Comparison of ENCODE assay signal across 8 mouse cellular contexts in the genomic region with DNA sequence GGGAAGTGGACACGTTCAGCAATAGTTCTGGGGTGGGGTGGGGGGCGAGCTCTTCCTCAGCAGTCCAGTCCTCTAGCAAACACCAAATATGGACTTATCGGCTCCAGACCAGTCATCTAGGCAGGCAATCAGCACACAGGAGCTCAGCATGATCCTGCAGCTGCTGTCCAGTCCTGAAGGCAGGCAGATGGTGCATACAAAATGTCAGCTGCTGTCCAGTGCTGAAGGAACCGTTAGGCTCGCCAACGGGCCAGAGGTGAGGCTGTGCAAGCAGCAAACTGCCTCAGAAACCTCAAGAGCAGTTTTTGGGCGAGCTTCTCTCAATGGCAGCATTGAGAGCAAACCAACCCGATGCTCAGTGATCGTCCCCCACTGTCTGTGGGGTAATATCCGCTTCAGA.
A peak's percentile ranks its signal among the peaks of the same experiment; 100 is the strongest.
DNase-seq lines count a peak whose midpoint lies in the region; ATAC-seq lines count a peak whose summit lies in the region.

No protein-coding gene starts in this region.

- no peak for ATAC-seq in cerebellum, adult (ENCODE audit: insufficient number of reproducible peaks, low FRiP score, low TSS enrichment)
- peak; percentile 46 to 66; a peak in 2 of 4 replicates for ATAC-seq in hematopoietic stem cell, adult 5-6 weeks (replicated peaks in 1 of 2; ENCODE audit: insufficient read depth in 1 of 2, low FRiP score in 2 of 2, low TSS enrichment in 1 of 2, low read depth in 1 of 2, poor library complexity in 2 of 2, severe bottlenecking in 2 of 2)

- peak; percentile 57 to 74 for DNase-seq in cerebellum, postnatal 10 days
- peak; percentile 19 for DNase-seq in urinary bladder, postnatal 25 days (ENCODE audit: low spot score)
- DNase-seq in urinary bladder, adult 18-20 months (ENCODE audit: low spot score in 2 of 2), result no peak
- peak; percentile 71 for DNase-seq in lung, postnatal 10 days
- no peak for DNase-seq in cerebellum, postnatal 36 days
- DNase-seq in left cerebral cortex, postnatal 25 days (ENCODE audit: low spot score in 2 of 2), result no peak

- intact Hi-C loops in left cerebral cortex, postnatal 25 days (cut with DNase I), result no loop called here

Comparison
In these comparisons a context has a peak if more than half of its experiments do, and no peak if none do; other contexts are left out.
1. DNase-seq: peak in cerebellum, postnatal 10 days (2 of 2), urinary bladder, postnatal 25 days (single experiment) and lung, postnatal 10 days (single experiment); none in urinary bladder, adult 18-20 months (0 of 2), cerebellum, postnatal 36 days (0 of 2) and left cerebral cortex, postnatal 25 days (0 of 2).